Mouse (Mus musculus) megakaryocyte, embryonic 14.5 days (primary cell): ENCODE results near the gene Prdm1.

ENCODE experiments used
- FLI1 ChIP-seq: IDR thresholded peaks from 2 replicates; pipeline ENCODE4 v1.6.1; 2012; ENCODE audit warnings: low read length, inconsistent platforms, mixed read lengths
- GATA1 ChIP-seq: IDR thresholded peaks from 3 replicates; pipeline ENCODE4 v1.6.1; 2012; ENCODE audit warnings: mixed read lengths, low read length, inconsistent platforms, borderline replicate concordance

- TF ChIP-seq FLI1 (no peak), GATA1 (no peak)
Measured at GRCm38 (mm10) chr10:44465618-44466017, 62.7 kb downstream of the Prdm1 start.
